Mouse (Mus musculus): Measurements from ENCODE around the gene Gm2a. TPM values are rescaled to one million over a fixed set of nuclear protein-coding genes. Genes with fewer than 3 reads are reported as not detected.

Gene Gm2a
- polyA plus RNA-seq, 1 experiment, result 65.4 TPM

Other genes starting within 250 kb of the Gm2a start
- gene Lyrm7, start 237.2 kb upstream of the Gm2a start, polyA plus RNA-seq (2012; ENCODE audit: insufficient read depth, insufficient read length, missing spikeins), result 51.4 and 62.3 TPM in 2 replicates
- gene Hint1, start 231.7 kb upstream of the Gm2a start, polyA plus RNA-seq (2012; ENCODE audit: insufficient read depth, insufficient read length, missing spikeins), result 558 and 608 TPM in 2 replicates
- 1,156 and 2,121 TPM in 2 replicates for gene Gpx3, start 195.7 kb upstream of the Gm2a start, polyA plus RNA-seq (2012; ENCODE audit: insufficient read depth, insufficient read length, missing spikeins)
- gene Tnip1, start 135.2 kb upstream of the Gm2a start, polyA plus RNA-seq (2012; ENCODE audit: insufficient read depth, insufficient read length, missing spikeins), result 16.0 and 16.9 TPM in 2 replicates
- gene Anxa6, start 64.7 kb upstream of the Gm2a start, polyA plus RNA-seq (2012; ENCODE audit: insufficient read depth, insufficient read length, missing spikeins), result 212 and 213 TPM in 2 replicates
- 42.5 and 46.3 TPM in 2 replicates for gene Ccdc69, start 20.0 kb upstream of the Gm2a start, polyA plus RNA-seq (2012; ENCODE audit: insufficient read depth, insufficient read length, missing spikeins)
- gene Slc36a3, start 53.6 kb downstream of the Gm2a start, polyA plus RNA-seq (2012; ENCODE audit: insufficient read depth, insufficient read length, missing spikeins), result not detected in 2 replicates
- gene Slc36a2, start 87.0 kb downstream of the Gm2a start, polyA plus RNA-seq (2012; ENCODE audit: insufficient read depth, insufficient read length, missing spikeins), result 279 and 401 TPM in 2 replicates
- 3.4 and 5.3 TPM in 2 replicates for gene Slc36a1, start 106.2 kb downstream of the Gm2a start, polyA plus RNA-seq (2012; ENCODE audit: insufficient read depth, insufficient read length, missing spikeins)
- gene Fat2, start 238.4 kb downstream of the Gm2a start, polyA plus RNA-seq (2012; ENCODE audit: insufficient read depth, insufficient read length, missing spikeins), result not detected in 2 replicates